Mouse (Mus musculus): ENCODE results near the gene Snurf.

Snurf gene

GRCm38 (mm10) chr7:60004606-60005330 is at the start of gene Snurf, which contains the start of gene Gm38393:
Gene Snurf (minus strand): TSS chr7:60005049.
Gene Gm38393 (minus strand): TSS chr7:60005064.
- peak in 1 of 2 experiments; percentile 1 for DNase-seq (ENCODE audit: low read depth in 2 of 2, low spot score in 2 of 2)

GRCm38 (mm10) chr7:60047481-60048201 is 42.8 kb upstream of the Snurf start:
- DNase-seq (ENCODE audit: low read depth in 2 of 2, low spot score in 2 of 2): no peak

GRCm38 (mm10) chr7:60013186-60013585 is 8.3 kb upstream of the Snurf start:
- DNase-seq (ENCODE audit: low read depth in 2 of 2, low spot score in 2 of 2): no peak

- DNase-seq (ENCODE audit: low read depth in 2 of 2, low spot score in 2 of 2): no peak
These were observed 3.0 kb upstream of the Snurf start for GRCm38 (mm10) chr7:60007727-60008360.

GRCm38 (mm10) chr7:60006262-60006661 is 1.4 kb upstream of the Snurf start:
- DNase-seq (ENCODE audit: low read depth in 2 of 2, low spot score in 2 of 2): no peak

GRCm38 (mm10) chr7:60003921-60004605 is 786 bp downstream of the Snurf start:
- peak; percentile 11 to 19 for DNase-seq (ENCODE audit: low read depth in 2 of 2, low spot score in 2 of 2)

- DNase-seq (ENCODE audit: low read depth in 2 of 2, low spot score in 2 of 2): no peak
These were observed 1.6 kb downstream of the Snurf start for GRCm38 (mm10) chr7:60003006-60003865.

GRCm38 (mm10) chr7:59978646-59979045 is 26.2 kb downstream of the Snurf start:
- DNase-seq (ENCODE audit: low read depth in 2 of 2, low spot score in 2 of 2): no peak

Data from CD8-positive naive resting alpha-beta T cell, adult 2 months (primary cell).